Mouse (Mus musculus) bone marrow, adult 2 months (tissue): ENCODE results near the gene Slc4a1.

Experiments
- CTCF ChIP-seq: fragments of 200-500 bp; IDR thresholded peaks from 2 replicates; pipeline ENCODE4 v1.5.1; 2011; ENCODE audit warnings: low read length, control low read depth; ENCODE audit not compliant: control insufficient read depth, insufficient read depth
- POLR2A ChIP-seq: fragments of 200-500 bp; IDR thresholded peaks from 2 replicates; pipeline ENCODE4 v1.6.1; 2011; ENCODE audit warnings: low read depth, mild to moderate bottlenecking, control low read depth, low read length, borderline replicate concordance; ENCODE audit not compliant: control insufficient read depth

DNA sequence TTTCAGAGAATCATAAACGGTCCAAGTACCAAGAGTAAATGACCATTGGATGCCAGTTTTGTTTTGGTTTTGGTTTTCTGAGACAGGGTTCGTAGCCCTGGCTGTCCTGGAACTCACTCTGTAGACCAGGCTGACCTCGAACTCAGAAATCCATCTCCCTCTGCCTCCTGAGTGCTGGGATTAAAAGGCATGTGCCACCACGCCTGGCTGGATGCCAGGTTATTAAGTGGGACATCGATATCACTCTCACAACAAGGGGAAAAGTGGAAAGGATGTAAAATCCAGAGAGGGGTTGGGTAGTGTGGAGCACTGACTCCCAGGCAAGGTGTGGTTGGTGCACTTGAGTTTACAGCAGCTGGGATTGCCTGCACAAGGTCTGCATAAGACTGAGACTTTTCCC lies 14.1 kb upstream of the Slc4a1 start:
- TF ChIP-seq POLR2A (no peak), CTCF (no peak)
